Mouse (Mus musculus) cerebellum, adult 11-12 months (tissue): ENCODE measurements at regions not wholly inside any gene's neighbourhood (a gene's known extent, or its start where the extent isn't known, plus 50 kb on each side); places are given as distances from the start of the nearest gene placed in this dataset.

ENCODE experiments used
- DNase-seq: peaks from one replicate; pipeline ENCODE4 v3.0.0; 2022

- no peak for DNase-seq
These were observed 242.2 kb upstream of the Fbxl7 start for GRCm38 (mm10) chr15:27137580-27137979.

GRCm38 (mm10) chr15:27145860-27146259 is 250.5 kb upstream of the Fbxl7 start:
- DNase-seq, result no peak

- DNase-seq, result no peak
These were observed 265.6 kb upstream of the Fbxl7 start for GRCm38 (mm10) chr15:27160986-27161385.

DNA sequence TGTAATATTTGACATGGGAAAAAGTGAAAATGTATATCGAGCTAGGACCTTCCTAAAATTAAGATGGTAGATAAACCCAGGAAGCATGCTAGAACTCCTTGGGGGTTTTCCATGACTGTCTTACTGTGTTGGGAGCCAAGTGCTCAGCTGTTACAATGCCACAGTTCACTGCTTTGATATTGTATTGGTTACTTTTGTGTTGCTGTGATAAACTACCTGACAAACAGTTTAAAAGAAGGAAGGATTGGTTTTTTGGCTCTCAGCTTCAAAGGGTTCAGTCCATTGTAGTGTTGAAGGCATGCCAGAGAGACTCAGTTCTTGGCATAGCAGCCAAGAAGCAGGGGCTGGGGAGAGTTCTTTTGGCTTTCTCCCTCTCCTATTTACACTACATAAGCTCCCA is 272.1 kb upstream of the Fbxl7 start:
- no peak for DNase-seq

- DNase-seq, result no peak
These were observed 274.5 kb upstream of the Fbxl7 start for GRCm38 (mm10) chr15:27169846-27170245.

- no peak for DNase-seq
These were observed 278.1 kb upstream of the Fbxl7 start for GRCm38 (mm10) chr15:27173506-27173905.

DNA sequence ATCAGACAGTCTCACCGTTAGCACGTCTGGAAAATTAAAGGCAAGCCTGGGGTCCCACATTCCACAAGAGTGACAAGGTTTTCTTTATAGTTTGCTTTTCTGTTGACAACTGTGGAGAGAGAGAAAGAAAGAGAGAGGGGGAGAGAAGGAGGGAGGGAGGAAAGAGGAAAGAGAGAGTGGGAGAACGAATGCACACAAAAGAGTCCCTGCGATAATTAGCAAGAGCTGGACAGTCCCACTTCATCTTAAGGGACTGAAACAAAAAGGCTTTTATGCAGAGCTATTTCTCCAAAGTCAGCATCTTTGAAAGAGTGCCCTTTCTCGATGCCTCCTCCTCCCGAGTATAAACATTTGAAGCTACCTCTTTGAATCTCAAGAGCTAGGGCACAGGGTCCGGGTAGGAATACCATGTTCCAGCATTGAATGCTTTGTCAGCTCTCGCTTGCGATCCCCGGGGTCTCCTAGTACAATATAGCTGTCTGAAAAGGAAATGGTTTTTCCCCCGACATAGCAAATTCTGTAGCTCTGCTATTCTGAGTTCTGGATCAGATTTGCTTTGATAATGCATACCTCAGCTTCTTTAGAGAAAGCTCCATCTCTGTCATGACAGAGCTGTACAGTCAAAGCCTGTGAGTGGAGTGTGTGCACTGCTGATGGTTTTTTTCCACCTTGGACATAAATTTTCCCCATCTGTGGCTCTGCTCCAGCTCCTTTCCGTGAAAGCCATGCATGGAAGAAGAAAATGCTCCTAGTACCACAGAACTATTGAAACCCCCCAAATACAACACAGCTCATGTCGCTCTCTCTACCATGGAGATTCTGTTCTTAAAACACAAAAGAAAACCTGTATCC is 282.9 kb upstream of the Fbxl7 start:
- DNase-seq, result no peak

DNA sequence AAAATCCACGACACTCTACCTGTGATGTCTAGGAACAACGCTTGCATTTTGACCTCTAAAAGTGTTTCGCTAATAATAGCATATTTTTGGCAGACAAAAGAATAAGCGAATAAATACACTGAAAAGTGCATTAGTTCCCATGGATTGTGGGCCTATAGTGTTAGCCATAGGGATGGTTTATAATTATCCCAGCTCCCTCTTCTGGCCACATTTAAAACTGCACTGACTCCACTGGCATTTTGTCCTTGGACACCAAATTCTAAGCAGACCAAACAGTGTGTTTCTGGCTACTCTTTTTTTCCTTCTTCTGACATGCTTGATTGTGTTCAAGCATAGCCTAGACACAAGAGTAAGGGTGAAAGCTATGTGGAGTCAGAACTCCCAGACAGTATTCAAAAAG is 276.8 kb upstream of the Ank start:
- no peak for DNase-seq

DNA sequence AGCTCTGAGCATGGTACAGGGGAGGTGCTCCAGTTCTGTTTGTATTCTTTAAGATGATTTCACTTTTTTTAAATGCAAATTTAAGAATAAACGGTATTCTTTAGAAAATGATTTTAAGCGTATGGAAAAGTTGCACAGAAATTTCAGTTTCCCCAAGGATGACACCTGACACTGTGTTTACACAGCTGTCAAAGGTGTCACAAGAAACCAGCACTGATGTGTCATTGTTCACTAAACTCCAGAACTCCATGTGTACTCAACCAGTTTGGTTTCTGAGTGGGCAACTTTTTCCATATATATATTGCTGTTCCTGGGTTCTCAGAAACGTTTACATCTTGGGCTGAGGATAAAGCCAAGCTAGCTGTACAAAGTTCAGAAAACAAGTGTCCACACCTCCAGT is 265.0 kb upstream of the Ank start:
- DNase-seq, result no peak

- no peak for DNase-seq
These were observed 261.6 kb upstream of the Ank start for GRCm38 (mm10) chr15:27204888-27205287.

DNA sequence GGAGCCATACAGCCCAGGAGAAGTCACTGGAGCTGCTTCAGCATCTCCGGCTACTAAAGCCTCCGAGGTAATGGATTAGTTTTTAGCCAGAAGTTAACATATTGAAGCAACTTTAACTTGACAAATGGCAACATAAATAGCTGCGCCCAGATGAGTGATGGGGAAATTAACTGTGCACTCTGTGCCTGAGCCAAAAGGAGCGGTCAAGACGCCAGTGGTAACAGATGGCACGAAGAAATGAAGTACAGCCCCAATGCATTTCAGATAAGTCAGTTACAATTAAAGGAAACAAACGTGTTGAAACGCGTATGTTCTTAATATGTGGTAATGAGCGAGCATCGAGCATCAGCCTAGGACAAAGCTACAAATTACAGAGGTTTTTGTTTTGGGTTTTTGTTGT is 259.0 kb upstream of the Ank start:
- DNase-seq, result no peak

DNA sequence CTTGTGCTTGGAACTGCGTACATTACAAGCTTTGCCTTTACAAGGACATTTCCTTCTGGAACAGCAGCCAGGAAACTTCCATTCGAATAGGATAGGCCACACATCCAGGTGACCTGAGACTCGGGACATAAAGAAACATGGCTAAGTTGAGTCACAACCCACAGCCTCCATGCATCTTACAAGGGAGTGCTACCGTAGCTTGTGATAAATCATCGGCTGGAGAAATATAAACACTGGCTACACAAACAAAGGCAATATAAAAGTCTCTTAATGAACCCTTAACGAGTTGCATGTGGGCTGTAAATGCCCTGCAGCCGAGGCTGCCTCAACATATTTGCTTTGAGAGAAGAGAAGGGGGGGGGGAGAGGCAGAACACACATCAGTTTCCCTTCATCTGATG is 250.1 kb upstream of the Ank start:
- no peak for DNase-seq

GRCm38 (mm10) chr15:27219126-27219738 is 247.2 kb upstream of the Ank start:
- DNase-seq, result no peak

- DNase-seq, result no peak
These were observed 242.6 kb upstream of the Ank start for GRCm38 (mm10) chr15:27223610-27224511.

DNA sequence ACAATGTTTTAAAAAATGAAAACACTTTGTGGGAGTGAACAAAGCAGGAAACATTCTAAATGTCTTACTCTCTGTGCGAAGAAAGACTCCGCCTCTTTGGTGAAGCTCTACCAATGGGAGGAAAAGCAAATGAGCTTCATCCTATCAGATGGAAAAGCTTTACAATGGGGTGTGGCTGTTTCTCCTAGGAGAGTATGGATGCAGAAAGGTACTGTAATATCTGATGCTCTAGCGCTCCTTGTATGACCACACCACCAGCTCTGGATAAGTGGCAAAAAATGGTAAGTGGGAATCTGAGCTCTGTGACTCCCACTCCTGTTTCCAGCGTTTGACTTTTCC is 242.0 kb upstream of the Ank start:
- no peak for DNase-seq

- no peak for DNase-seq
These were observed 233.7 kb upstream of the Ank start for GRCm38 (mm10) chr15:27232804-27233203.

DNA sequence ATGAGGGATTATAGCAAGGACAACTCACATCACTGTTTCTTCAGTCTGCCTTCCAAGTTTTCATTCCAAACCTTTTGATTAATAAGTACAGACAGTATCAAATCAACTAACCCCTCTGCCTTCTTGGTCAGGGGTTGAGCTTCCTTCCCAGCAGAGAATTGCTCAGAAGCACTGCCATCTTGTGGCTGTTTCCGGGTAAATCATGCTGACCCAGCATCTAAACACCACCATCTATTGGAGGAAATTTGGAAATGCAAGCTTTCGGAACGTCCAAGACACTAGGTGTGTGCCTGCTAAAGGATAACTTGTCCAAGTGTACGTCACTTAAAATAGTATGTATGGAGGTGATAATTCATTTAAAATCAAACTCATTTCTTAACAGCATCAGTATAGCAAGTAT is 231.7 kb upstream of the Ank start:
- peak; percentile 3 for DNase-seq

DNA sequence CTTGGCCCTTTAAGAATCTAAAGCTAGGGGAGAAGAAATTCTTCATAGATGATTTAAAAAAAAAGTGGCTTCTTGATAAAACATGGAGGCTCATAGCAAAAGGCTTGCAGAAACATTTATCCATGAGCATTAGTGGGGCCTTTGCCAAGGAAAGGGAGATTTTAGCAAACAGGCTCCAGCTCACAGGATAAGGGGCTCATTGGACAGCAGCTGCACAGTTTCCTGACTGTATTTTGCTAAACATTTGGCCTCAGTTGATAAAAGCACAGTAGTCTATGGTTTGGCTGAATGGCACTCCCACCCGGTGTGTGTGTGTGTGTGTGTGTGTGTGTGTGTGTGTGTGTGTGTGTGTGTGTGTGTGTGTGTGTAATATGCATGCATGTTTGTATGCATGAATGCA is 228.2 kb upstream of the Ank start:
- no peak for DNase-seq

DNA sequence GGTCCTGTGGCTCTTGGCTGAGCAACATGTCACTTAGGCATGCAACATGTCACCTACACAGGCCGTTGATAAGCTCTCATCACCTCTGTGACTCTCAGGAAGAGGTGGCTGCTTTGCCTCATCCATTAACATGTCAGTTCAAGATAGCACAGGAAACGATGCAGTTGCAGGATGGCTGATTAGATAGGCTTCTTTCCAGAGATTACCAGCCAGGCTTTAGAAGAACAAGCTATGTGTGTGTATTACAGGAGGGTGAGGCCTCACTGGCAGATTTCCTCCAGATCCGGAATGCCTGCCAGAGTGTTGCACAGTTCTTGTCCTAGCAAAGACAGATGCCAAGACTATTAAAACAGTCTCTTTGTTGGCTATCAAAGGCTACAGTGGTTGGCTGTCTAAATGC is 220.2 kb upstream of the Ank start:
- no peak for DNase-seq

- DNase-seq, result no peak
These were observed 207.3 kb upstream of the Ank start for GRCm38 (mm10) chr15:27258984-27259853.

GRCm38 (mm10) chr15:27259854-27260191 is 206.7 kb upstream of the Ank start:
- DNase-seq, result no peak

DNA sequence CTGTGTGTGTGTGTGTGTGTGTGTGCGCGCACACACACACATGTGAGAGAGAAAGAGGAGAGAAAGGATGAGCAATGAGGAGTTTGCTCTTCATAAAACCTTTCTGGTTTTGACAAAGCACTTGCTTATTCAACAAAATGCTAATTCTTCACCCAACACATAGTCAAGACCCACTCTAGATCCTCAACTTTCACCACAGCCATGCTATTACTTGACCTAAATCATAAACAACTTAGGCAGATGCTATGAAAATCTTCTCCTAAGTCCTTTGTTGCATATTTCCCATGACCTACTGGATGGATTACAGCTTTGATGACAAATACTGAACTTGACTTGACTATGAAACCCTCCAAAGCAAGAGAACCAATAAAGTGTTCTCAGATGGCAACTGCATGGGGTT is 196.3 kb upstream of the Ank start:
- DNase-seq, result no peak

DNA sequence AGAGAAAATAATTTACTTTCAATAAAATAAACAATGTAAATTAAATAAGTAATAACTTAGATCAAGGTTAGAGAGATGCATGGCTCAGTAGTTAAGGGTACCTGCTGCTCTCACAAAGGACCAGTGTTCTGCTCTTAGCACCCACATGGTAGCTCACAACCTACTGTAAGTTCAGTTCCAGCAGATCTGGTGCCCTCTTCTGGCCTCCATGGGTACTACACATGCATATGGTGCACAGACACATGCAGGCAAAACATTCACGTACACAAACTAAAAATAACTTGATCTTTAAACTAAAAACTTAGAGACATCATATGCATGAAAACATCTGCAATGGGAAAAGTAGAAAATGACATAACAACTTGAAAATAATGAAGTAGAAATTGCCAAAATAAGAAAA is 184.2 kb upstream of the Ank start:
- DNase-seq, result no peak
